Mouse (Mus musculus): ENCODE results near the gene Rpl14. TPM values are rescaled to one million over a fixed set of nuclear protein-coding genes. Genes with fewer than 3 reads are reported as not detected.

Rpl14 gene
- polyA plus RNA-seq, 1 experiment from 2014 or later: 1,001 TPM

- TF ChIP-seq CTCF (IDR thresholded peaks at IDR 0.05; ENCODE audit: low read depth): no peak
- Histone ChIP-seq H3K9ac (peak overlapping the region; percentile 63), H3K27ac (ENCODE audit: low read depth) (peak overlapping the region; percentile 76), H3K36me3 (ENCODE audit: insufficient read depth) (no peaks in the 10 kb centered on the region), H3K4me1 (ENCODE audit: insufficient read depth) (no peaks in the 10 kb centered on the region), H3K4me3 (ENCODE audit: low read depth, low read length) (peak overlapping the region; percentile 40), H3K4me2 (peak overlapping the region; percentile 84), H3K9me3 (ENCODE audit: low read depth, low read length) (no peaks in the 10 kb centered on the region), H3K27me3 (ENCODE audit: insufficient read depth, low read length) (no peaks in the 10 kb centered on the region)
- 13% methylated on average over 21 of the region's 21 CpGs for WGBS
- peak; percentile 76 for ATAC-seq (ENCODE audit: insufficient read depth)
- DNase-seq: peak; percentile 82
Observed at GRCm38 (mm10) chr9:120581941-120582618, 10.8 kb downstream of the Rpl14 start.

DNA sequence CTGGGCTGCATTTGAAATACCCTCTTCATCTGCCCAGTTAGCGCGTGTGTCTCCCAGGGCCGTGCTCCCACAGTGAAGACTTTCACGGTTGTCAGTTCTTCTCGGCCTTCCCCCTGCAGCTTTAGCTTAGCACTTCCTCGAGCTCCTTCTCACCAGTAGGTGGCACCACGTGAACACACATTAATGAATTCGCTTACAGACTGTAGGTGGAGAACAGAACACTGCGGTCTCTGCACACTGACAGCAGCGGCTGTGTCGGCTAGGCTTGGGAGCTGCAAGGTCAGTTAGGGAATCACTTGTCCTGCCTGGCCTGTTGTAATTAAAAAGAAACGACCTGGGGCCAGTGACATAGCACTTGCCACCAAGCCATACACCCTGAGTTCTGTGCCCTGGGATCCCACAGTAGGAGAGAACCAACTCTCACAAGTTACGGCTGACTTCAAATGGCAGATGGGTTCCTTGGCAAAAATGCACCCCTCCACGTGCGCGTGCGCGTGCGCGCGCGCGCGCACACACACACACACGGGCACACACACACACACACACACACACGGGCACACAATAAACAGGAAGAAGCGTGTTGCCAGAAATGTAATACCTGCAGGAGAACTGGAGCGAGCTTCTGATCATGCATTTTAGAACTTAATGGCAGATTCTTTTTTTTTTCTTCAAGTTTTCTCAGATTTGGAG is 11.5 kb downstream of the Rpl14 start:
- peak overlapping the region; percentile 40 for H3K4me3 ChIP-seq (ENCODE audit: low read depth, low read length)
- H3K4me1 ChIP-seq (ENCODE audit: insufficient read depth): no peaks in the 10 kb centered on the region
- H3K36me3 ChIP-seq (ENCODE audit: insufficient read depth): no peaks in the 10 kb centered on the region
- H3K9me3 ChIP-seq (ENCODE audit: low read depth, low read length): no peaks in the 10 kb centered on the region
- TF ChIP-seq CTCF (IDR thresholded peaks at IDR 0.05; ENCODE audit: low read depth): peak; percentile 95
- H3K9ac ChIP-seq: peak overlapping the region; percentile 63
- ATAC-seq (ENCODE audit: insufficient read depth) (peak; percentile 84), DNase-seq (peak; percentile 98)
- no peaks in the 10 kb centered on the region for H3K27me3 ChIP-seq (ENCODE audit: insufficient read depth, low read length)
- 7% methylated on average over 28 of the region's 28 CpGs for WGBS
- H3K4me2 ChIP-seq: peak overlapping the region; percentile 84
- peak overlapping the region; percentile 76 for H3K27ac ChIP-seq (ENCODE audit: low read depth)

- ATAC-seq (ENCODE audit: insufficient read depth) (no peak), DNase-seq (no peak)
- Histone ChIP-seq H3K4me2 (peak overlapping the region; percentile 84), H3K27me3 (ENCODE audit: insufficient read depth, low read length) (no peaks in the 10 kb centered on the region), H3K9me3 (ENCODE audit: low read depth, low read length) (no peaks in the 10 kb centered on the region), H3K4me3 (ENCODE audit: low read depth, low read length) (no peak overlapping the region), H3K36me3 (ENCODE audit: insufficient read depth) (no peaks in the 10 kb centered on the region), H3K4me1 (ENCODE audit: insufficient read depth) (no peaks in the 10 kb centered on the region), H3K9ac (0 out of 2 replicates have a peak overlapping the region, but pooled peaks have one; percentile 63), H3K27ac (ENCODE audit: low read depth) (no peak overlapping the region)
- TF ChIP-seq CTCF (IDR thresholded peaks at IDR 0.05; ENCODE audit: low read depth): no peak
- WGBS: 81% methylated on average over 3 of the region's 3 CpGs
Observed at GRCm38 (mm10) chr9:120583314-120583713, 12.1 kb downstream of the Rpl14 start.

- H3K36me3 ChIP-seq (ENCODE audit: insufficient read depth): no peaks in the 10 kb centered on the region
- TF ChIP-seq CTCF (IDR thresholded peaks at IDR 0.05; ENCODE audit: low read depth): peak; percentile 91
- WGBS: 5% methylated on average over 3 of the region's 3 CpGs
Observed at GRCm38 (mm10) chr9:120586546-120586945, 15.3 kb downstream of the Rpl14 start.

DNA sequence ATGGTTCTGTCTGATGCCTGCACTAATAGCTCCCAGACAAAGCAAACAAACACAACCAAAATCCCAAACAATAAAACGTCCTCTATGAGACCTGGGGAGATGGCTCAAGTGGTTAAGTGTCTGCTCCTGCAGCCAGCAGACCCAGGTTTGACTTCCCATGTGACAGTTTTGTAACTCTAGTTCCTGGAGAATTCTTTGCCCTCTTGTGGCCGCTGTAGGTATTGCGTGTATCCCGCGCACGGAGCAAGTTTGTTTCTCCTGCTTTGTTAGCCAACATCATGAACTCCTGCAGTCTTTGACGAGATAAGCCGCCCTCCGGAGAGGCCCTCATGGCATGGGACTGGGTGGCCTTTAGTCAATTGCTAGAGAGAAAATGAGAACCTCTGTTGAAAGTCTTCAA is 20.2 kb downstream of the Rpl14 start:
- no peaks in the 10 kb centered on the region for H3K9me3 ChIP-seq (ENCODE audit: low read depth, low read length)
- H3K4me2 ChIP-seq: no peak overlapping the region
- 0 out of 2 replicates have a peak, but pooled peaks have one; percentile 10 for ATAC-seq (ENCODE audit: insufficient read depth)
- H3K9ac ChIP-seq: no peak overlapping the region
- H3K4me1 ChIP-seq (ENCODE audit: insufficient read depth): no peaks in the 10 kb centered on the region
- DNase-seq: peak; percentile 90
- under 1% methylated on average over 9 of the region's 9 CpGs for WGBS
- TF ChIP-seq CTCF (IDR thresholded peaks at IDR 0.05; ENCODE audit: low read depth): peak; percentile 92
- H3K36me3 ChIP-seq (ENCODE audit: insufficient read depth): no peaks in the 10 kb centered on the region
- no peaks in the 10 kb centered on the region for H3K27me3 ChIP-seq (ENCODE audit: insufficient read depth, low read length)
- H3K27ac ChIP-seq (ENCODE audit: low read depth): no peak overlapping the region
- H3K4me3 ChIP-seq (ENCODE audit: low read depth, low read length): no peak overlapping the region

More at GRCm38 (mm10) chr9:120586546-120586945, 15.3 kb downstream of the Rpl14 start:
- H3K4me3 ChIP-seq (ENCODE audit: low read depth, low read length): no peak overlapping the region
- H3K9ac ChIP-seq: no peak overlapping the region
- DNase-seq (peak; percentile 92), ATAC-seq (ENCODE audit: insufficient read depth) (no peak)
- H3K9me3 ChIP-seq (ENCODE audit: low read depth, low read length): no peaks in the 10 kb centered on the region
- H3K4me1 ChIP-seq (ENCODE audit: insufficient read depth): no peaks in the 10 kb centered on the region
- no peak overlapping the region for H3K27ac ChIP-seq (ENCODE audit: low read depth)
- H3K27me3 ChIP-seq (ENCODE audit: insufficient read depth, low read length): no peaks in the 10 kb centered on the region
- no peak overlapping the region for H3K4me2 ChIP-seq

DNA sequence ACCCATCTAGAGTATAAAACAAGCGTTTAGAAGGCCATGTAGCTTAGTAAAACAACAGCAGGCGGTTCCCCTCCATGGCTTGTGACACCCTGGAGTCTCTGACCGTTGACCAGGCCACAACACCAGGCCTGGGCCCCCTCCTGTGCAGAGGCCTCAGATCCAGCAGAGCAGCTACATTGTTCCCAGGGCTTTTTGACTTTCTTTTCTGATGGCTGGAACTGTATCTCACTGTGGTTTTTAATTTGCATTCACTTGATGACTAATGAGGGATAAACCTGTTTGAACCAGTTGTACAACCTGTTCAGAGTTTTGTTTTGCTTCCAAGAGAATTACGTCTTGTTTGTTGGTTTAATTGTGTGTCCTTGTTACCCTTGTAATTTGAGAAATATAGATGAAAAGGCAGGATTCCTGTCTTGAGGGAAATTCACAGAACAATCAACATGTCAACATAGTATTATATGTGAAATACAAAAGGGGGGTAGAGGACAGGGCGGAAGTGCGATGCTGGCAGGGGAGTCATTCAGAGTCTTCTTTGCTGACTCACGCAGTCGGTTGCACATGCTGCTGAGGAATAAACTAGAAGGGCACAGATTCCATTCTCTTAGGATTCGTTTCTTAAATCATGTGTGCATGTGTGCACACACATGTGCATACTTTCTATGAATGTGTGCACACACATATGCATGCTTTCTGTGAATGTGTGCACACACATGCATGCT is 22.3 kb downstream of the Rpl14 start:
- DNase-seq: no peak
- Histone ChIP-seq H3K27ac (ENCODE audit: low read depth) (no peak overlapping the region), H3K36me3 (ENCODE audit: insufficient read depth) (no peaks in the 10 kb centered on the region), H3K27me3 (ENCODE audit: insufficient read depth, low read length) (no peaks in the 10 kb centered on the region), H3K9ac (no peak overlapping the region), H3K4me3 (ENCODE audit: low read depth, low read length) (no peak overlapping the region), H3K9me3 (ENCODE audit: low read depth, low read length) (no peaks in the 10 kb centered on the region), H3K4me2 (no peak overlapping the region), H3K4me1 (ENCODE audit: insufficient read depth) (no peaks in the 10 kb centered on the region)
- WGBS: 64% methylated on average over 9 of the region's 9 CpGs
- ATAC-seq (ENCODE audit: insufficient read depth): no peak
- TF ChIP-seq CTCF (IDR thresholded peaks at IDR 0.05; ENCODE audit: low read depth): no peak

GRCm38 (mm10) chr9:120594839-120595238 is 23.6 kb downstream of the Rpl14 start:
- H3K27ac ChIP-seq (ENCODE audit: low read depth): no peak overlapping the region
- DNase-seq (no peak), ATAC-seq (ENCODE audit: insufficient read depth) (no peak)
- no peak overlapping the region for H3K4me3 ChIP-seq (ENCODE audit: low read depth, low read length)
- no peaks in the 10 kb centered on the region for H3K36me3 ChIP-seq (ENCODE audit: insufficient read depth)
- 59% methylated on average over 6 of the region's 6 CpGs for WGBS
- no peak overlapping the region for H3K9ac ChIP-seq
- no peaks in the 10 kb centered on the region for H3K4me1 ChIP-seq (ENCODE audit: insufficient read depth)
- no peaks in the 10 kb centered on the region for H3K9me3 ChIP-seq (ENCODE audit: low read depth, low read length)
- H3K27me3 ChIP-seq (ENCODE audit: insufficient read depth, low read length): no peaks in the 10 kb centered on the region
- no peak overlapping the region for H3K4me2 ChIP-seq
- no peak for TF ChIP-seq CTCF (IDR thresholded peaks at IDR 0.05; ENCODE audit: low read depth)

All from lung, embryonic 14.5 days (tissue).